Mouse (Mus musculus) heart, postnatal 0 days (tissue): ENCODE data around the gene Atg7. TPM values are rescaled to one million over a fixed set of nuclear protein-coding genes. Genes with fewer than 3 reads are reported as not detected.
A peak's percentile ranks its signal among the peaks of the same experiment; 100 is the strongest.

ENCODE experiments used
- ATAC-seq: fragments of 200-750 bp; cut with Nextera tagmentation; 2 replicates; pipeline ENCODE4 v1.8.0; 2017; ENCODE audit warnings: low read depth, moderate number of reproducible peaks, moderate library complexity; ENCODE audit not compliant: insufficient read depth
- DNase-seq: peaks from one replicate; pipeline ENCODE4 v3.0.0-alpha.2; 2016; ENCODE audit warnings: low spot score
- H3K27ac ChIP-seq: fragments of 300-500 bp; sonication (generic); 2 replicates; pipeline ENCODE4 v1.5.1; 2014; ENCODE audit warnings: low read depth, mild to moderate bottlenecking
- H3K27me3 ChIP-seq: fragments of 300-500 bp; sonication (generic); 2 replicates; pipeline ENCODE4 v1.6.1; 2014; ENCODE audit warnings: low read length, mixed read lengths; ENCODE audit not compliant: control insufficient read depth, insufficient read depth
- H3K36me3 ChIP-seq: fragments of 300-500 bp; sonication (generic); replicated peaks from 2 replicates; pipeline ENCODE4 v1.6.1; 2014; ENCODE audit warnings: low read length, mixed read lengths; ENCODE audit not compliant: control insufficient read depth, insufficient read depth
- H3K4me1 ChIP-seq: fragments of 300-500 bp; sonication (generic); 2 replicates; pipeline ENCODE4 v1.6.1; 2014; ENCODE audit warnings: antibody characterized with exemption; ENCODE audit not compliant: control insufficient read depth, insufficient read depth
- H3K4me2 ChIP-seq: fragments of 300-500 bp; sonication (generic); 2 replicates; pipeline ENCODE4 v1.6.1; 2014; ENCODE audit warnings: low read depth, mild to moderate bottlenecking, low read length, moderate library complexity
- H3K4me3 ChIP-seq: fragments of 300-500 bp; sonication (generic); 2 replicates; pipeline ENCODE4 v1.5.1; 2014; ENCODE audit warnings: low read depth, low read length
- H3K9ac ChIP-seq: fragments of 300-500 bp; sonication (generic); replicated peaks from 2 replicates; pipeline ENCODE4 v1.6.1; 2014; ENCODE audit warnings: low read depth, low read length, mixed read lengths
- H3K9me3 ChIP-seq: fragments of 300-500 bp; sonication (generic); replicated peaks from 2 replicates; pipeline ENCODE4 v1.6.1; 2016; ENCODE audit warnings: low read length; ENCODE audit not compliant: control insufficient read depth
- CTCF ChIP-seq: IDR thresholded peaks from 2 replicates; pipeline ENCODE4 v1.5.1; 2016; ENCODE audit warnings: antibody characterized with exemption, control low read depth, low read depth
- EP300 ChIP-seq: IDR thresholded peaks from 2 replicates; pipeline ENCODE4 v1.6.1; 2016; ENCODE audit warnings: antibody characterized with exemption, low read depth
- WGBS: fragments of 180-500 bp; shearing (Covaris S2); extraction: QIAGEN DNeasy Blood & Tissue Kit; methylation state at CpG from one replicate; pipeline ENCODE4 v1.1.7; 2014; 5-methylcytosine and 5-hydroxymethylcytosine counted together
- polyA plus RNA-seq: library from polyadenylated mRNA; unstranded; fragments of >200 nt; fragmentation: Nextera tagmentation; extraction: Ambion mirVana; gene quantifications from 2 replicates; pipeline ENCODE4 v1.2.1, GENCODE M21; 2015
- total RNA-seq: library from RNA; depleted of rRNA; stranded (reverse); fragments of >200 nt; gene quantifications from 2 replicates; pipeline ENCODE4 v1.2.3, GENCODE M21; 2014; ENCODE audit warnings: low replicate concordance

The Atg7 gene
- total and polyA plus RNA-seq, 2 experiments from 2014 or later, result 13.8 to 14.8 TPM

DNA sequence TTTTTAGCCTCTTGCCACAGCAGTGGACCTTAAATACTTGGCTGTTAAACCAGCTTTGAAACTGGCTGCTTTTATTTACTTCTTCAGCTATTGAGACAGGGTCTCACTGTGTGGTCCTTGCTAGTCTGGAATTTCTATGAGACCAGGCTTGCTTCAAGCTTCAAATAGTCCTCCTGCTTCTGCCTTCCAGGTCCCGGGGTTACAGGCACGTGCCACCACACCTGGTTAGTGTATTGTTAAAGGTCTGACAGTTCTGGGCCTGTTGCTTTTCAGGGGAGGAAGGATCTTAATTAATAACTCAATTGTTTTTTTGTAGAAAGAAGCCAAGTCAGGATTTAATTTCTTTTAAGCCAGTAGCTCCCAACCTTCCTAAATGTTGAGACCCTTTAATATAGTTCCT, 124.8 kb downstream of the Atg7 start:
- H3K4me1 ChIP-seq, result peaks cover 8% of the 10 kb centered on the region
- WGBS, result 66% methylated on average over 2 of the region's 2 CpGs
- H3K9ac ChIP-seq, result no peak overlapping the region
- H3K4me3 ChIP-seq, result no peak overlapping the region
- no peaks in the 10 kb centered on the region for H3K27me3 ChIP-seq
- no peak overlapping the region for H3K4me2 ChIP-seq
- no peak for ATAC-seq
- no peaks in the 10 kb centered on the region for H3K36me3 ChIP-seq
- no peak for TF ChIP-seq CTCF
- no peak for TF ChIP-seq EP300
- H3K9me3 ChIP-seq, result no peaks in the 10 kb centered on the region
- DNase-seq, result no peak
- no peak overlapping the region for H3K27ac ChIP-seq

DNA sequence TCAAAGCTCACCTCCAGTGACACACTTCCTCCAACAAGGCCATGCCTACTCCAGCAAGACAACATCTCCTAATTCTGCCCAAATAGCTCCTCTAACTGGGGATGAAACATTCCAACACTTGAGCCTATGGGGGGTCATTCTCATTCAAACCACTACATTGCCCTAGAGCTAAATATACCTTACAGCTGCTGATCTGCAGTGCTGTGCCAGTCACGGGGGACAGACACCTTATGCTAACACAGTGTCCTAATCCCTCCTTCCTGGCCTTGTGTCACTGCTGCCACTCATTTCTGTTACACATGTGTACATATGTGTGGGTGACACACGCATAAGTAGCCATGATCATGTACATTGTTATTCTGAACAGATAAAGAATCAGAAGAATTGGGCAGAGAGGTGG, 127.4 kb downstream of the Atg7 start:
- H3K4me1 ChIP-seq, result peaks cover 8% of the 10 kb centered on the region
- H3K27ac ChIP-seq, result no peak overlapping the region
- no peak overlapping the region for H3K4me2 ChIP-seq
- no peak for TF ChIP-seq EP300
- no peak for TF ChIP-seq CTCF
- WGBS, result 60% methylated on average over 2 of the region's 2 CpGs
- no peaks in the 10 kb centered on the region for H3K27me3 ChIP-seq
- no peaks in the 10 kb centered on the region for H3K9me3 ChIP-seq
- H3K9ac ChIP-seq, result no peak overlapping the region
- H3K36me3 ChIP-seq, result no peaks in the 10 kb centered on the region
- no peak overlapping the region for H3K4me3 ChIP-seq
- ATAC-seq (peak; percentile 47; the same call in 1 of the 2 replicates), DNase-seq (peak; percentile 7)

DNA sequence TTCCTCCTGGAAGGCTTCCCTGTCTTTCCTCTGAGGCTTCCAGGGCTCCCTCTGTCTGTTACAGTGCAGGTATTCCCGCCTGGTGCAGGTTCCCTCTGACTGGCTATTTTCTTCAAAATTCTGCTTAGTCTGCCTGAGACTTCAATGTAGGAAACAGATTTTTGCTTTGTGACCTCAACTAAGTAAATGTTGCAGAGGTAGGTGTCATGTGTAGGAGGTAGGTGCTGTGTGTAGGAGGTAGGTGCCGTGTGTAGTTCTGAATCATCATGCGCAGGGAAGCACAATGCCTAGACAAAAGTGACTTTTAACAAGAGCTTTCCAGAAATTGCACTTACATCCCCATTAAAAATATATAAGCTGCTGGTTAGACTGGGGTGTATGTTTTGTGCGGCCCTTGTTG, 128.6 kb downstream of the Atg7 start:
- no peak overlapping the region for H3K4me2 ChIP-seq
- no peaks in the 10 kb centered on the region for H3K36me3 ChIP-seq
- DNase-seq (no peak), ATAC-seq (no peak)
- no peak overlapping the region for H3K4me3 ChIP-seq
- H3K9ac ChIP-seq, result no peak overlapping the region
- 90% methylated on average over 4 of the region's 4 CpGs for WGBS
- H3K27me3 ChIP-seq, result no peaks in the 10 kb centered on the region
- H3K4me1 ChIP-seq, result peaks cover 8% of the 10 kb centered on the region
- H3K9me3 ChIP-seq, result no peaks in the 10 kb centered on the region
- TF ChIP-seq CTCF, result no peak
- no peak for TF ChIP-seq EP300
- no peak overlapping the region for H3K27ac ChIP-seq

DNA sequence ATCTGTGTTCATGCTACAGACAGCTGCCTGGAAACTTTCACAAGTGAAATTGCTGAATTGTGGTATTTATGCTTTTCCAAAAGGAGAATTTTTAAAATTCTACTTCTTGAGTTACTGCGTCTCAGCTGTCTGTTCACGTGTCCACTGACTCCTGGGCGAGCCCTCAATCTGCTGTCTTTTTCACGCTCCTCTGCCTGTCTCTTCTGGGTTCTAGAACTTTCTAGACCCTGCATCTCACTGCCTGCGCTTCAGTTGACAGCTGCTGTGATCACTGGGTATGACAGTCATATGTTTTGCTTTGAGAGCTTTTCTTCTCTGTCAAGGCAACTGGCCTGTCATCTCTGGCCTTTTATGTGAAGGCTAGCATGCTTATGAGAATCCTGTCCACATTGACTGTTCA, 132.3 kb downstream of the Atg7 start:
- WGBS, result 86% methylated on average over 5 of the region's 5 CpGs
- no peak overlapping the region for H3K9ac ChIP-seq
- H3K27me3 ChIP-seq, result no peaks in the 10 kb centered on the region
- no peaks in the 10 kb centered on the region for H3K36me3 ChIP-seq
- H3K4me2 ChIP-seq, result no peak overlapping the region
- TF ChIP-seq CTCF (no peak), EP300 (no peak)
- no peak overlapping the region for H3K4me3 ChIP-seq
- H3K27ac ChIP-seq, result no peak overlapping the region
- H3K9me3 ChIP-seq, result no peaks in the 10 kb centered on the region
- ATAC-seq, result no peak
- no peak for DNase-seq
- peaks cover 7% of the 10 kb centered on the region for H3K4me1 ChIP-seq

DNA sequence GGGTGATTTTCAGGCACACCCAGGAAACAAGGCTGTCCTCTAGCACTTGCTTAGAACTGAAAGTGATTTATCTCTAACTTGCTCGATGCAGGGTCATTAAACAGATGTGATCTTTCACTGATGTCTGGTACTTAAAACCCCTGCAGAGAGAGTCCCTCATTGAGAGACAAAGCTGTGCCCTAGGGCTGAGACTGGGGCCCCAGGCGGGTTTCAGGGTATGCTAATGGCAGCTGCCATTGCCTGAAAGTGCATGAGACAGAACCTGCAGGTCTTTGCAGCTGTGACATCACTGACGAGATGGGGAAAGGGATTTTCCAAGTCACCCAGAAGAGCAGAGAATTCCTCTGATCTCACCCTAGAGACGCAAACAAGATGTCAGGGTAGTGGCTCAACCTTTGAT, 135.0 kb downstream of the Atg7 start:
- Histone ChIP-seq H3K9me3 (no peaks in the 10 kb centered on the region), H3K4me3 (no peak overlapping the region), H3K27me3 (no peaks in the 10 kb centered on the region), H3K4me1 (peaks cover 10% of the 10 kb centered on the region; the same call in 1 of the 2 replicates), H3K27ac (no peak overlapping the region), H3K9ac (no peak overlapping the region), H3K4me2 (no peak overlapping the region), H3K36me3 (no peaks in the 10 kb centered on the region)
- WGBS, result 63% methylated on average over 4 of the region's 4 CpGs
- ATAC-seq (no peak), DNase-seq (no peak)
- no peak for TF ChIP-seq EP300
- TF ChIP-seq CTCF, result no peak

DNA sequence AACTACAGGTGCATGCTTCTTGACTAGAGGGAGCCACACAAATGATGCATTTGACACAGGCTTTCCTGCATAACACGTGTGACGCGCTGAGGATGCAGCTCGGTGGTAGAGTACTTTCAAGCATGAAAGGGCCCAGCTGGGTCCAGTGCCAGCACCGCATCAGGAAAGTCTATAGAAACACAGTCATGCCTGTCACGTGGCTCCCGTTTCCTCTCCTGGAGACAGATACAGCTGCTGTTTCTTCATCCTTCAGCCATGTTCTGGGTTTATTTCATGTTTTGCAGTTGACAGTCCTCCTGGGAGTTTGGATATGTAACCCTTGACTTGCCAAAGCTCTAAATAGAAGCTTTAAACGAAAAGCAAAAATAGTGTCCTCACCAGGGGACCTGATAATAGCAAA, 135.8 kb downstream of the Atg7 start:
- Histone ChIP-seq H3K27me3 (no peaks in the 10 kb centered on the region), H3K27ac (no peak overlapping the region), H3K4me1 (peaks cover 10% of the 10 kb centered on the region; the same call in 1 of the 2 replicates), H3K4me3 (no peak overlapping the region), H3K36me3 (no peaks in the 10 kb centered on the region), H3K4me2 (no peak overlapping the region), H3K9ac (no peak overlapping the region), H3K9me3 (no peaks in the 10 kb centered on the region)
- TF ChIP-seq EP300, result no peak
- no peak for TF ChIP-seq CTCF
- WGBS, result 67% methylated on average over 8 of the region's 8 CpGs
- ATAC-seq, result no peak
- no peak for DNase-seq
